Mouse (Mus musculus): ENCODE data around the gene Rbm33. TPM values are rescaled to one million over a fixed set of nuclear protein-coding genes. Genes with fewer than 3 reads are reported as not detected.

Gene Rbm33
- total RNA-seq, 4 experiments from 2014 or later: 36.9 to 40.6 (median 37.5) TPM

GRCm38 (mm10) chr5:28324457-28324856 lies 7.5 kb downstream of the Rbm33 start:
- DNase-seq (ENCODE audit: low spot score): no peak

DNA sequence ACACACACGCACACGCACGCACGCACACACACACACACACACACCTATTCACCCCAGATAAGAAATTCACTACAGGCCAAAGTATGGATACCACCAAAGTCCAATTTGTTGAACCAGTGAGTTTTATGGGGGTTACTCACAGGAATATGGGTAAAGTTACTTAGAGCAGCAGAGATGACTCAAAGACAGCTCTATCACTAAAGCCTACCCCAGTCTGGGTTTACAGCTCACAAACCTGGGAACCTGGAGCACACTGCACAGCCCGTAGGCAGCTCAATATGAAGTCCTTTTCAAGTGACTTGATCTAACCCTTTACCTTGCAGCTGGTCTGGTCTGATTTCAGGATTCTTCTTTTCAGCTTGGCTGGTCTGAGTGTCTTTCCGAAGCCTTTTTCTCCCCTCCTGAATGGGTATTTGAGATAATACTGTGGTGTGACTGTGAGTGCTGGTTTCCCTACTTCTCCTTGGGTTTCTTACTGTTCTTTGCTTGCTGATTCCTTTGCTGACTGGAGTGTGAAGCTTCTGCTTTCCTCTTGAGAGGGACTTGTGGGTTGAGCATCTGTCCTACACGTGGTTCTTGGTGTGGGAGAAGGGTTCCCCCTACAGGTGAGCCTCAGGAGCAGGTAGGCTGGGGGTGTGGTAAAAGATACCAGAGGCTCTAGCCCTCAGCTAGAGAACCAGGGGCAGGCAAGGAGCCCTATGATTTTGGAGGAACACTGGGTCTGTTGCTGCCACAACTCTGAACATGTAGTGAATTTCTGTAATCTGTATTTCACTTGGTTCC lies 12.3 kb downstream of the Rbm33 start:
- DNase-seq (ENCODE audit: low spot score): no peak

DNA sequence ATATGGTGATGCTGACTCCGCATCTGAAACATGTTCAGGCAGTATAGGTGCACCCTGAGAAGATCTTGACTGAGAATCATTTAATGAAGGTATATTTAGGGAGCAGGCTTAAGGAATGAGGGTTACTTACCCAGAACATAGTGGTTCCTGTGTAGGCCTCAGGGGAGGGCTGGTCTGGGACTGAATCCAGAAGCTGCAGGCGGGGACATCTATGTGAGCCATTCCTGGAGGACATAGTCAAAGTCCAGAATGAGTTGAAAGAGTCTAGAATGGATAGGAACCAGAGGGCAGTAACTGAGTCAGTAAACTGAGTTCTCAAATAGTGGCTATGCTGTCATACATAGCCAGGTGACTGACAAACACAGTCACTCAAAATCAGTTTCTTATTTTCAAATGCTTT lies 16.8 kb downstream of the Rbm33 start:
- peak; percentile 53 for DNase-seq (ENCODE audit: low spot score)

DNA sequence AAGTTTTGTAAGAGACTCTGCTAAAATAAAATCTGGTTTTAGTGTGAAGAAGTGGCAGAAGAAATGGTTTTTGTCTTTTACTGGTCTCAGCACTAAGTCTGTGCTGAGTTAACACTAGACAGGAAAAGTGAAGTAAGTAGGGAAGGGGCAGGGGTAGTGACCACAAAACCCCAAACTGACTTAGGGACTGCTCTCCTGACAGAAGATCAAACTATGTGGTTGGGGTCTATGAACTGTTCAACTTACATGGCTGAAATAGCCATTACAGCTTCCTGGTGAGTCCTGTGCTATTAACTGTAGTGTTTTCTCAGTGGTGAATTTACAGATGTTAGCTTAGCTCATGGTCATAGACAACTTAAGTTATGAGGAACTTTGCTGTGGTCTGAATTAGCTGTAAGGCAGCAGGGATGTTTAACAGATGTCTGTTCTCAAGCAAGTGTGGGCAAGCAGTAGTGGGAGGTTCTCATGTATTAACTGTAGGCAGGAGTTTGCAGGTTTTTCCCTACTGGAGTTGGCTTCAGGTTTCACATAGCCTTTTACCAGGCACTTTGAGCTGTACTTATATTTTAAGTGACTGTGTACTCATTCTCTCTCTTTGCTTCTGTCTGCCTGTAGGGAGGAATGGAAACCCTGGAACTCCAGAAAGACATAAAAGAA lies 35.1 kb downstream of the Rbm33 start:
- no peak for DNase-seq (ENCODE audit: low spot score)

DNA sequence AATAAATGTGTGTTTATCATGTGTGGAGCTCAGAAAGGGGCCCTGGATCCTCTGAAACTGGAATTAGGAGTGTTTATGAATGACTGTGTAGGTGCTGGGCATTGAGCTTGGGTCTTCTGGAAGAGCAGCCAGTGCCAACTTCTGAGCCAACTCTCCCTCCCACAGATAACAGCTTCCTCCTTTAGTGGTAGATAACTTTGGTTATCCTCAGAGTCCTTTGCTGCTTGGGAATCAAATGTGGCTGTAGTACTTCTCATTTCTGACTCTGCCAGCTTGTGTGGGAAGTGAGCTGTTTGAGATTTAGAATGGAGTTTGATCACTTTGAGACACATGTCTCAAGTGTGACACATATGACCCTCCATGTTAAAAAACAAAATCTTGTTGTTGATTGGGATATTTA lies 38.7 kb downstream of the Rbm33 start:
- DNase-seq (ENCODE audit: low spot score): no peak

GRCm38 (mm10) chr5:28360745-28361144 lies 43.8 kb downstream of the Rbm33 start:
- DNase-seq (ENCODE audit: low spot score): no peak

- no peak for DNase-seq (ENCODE audit: low spot score)
Measured at GRCm38 (mm10) chr5:28368056-28368455, 51.1 kb downstream of the Rbm33 start.

- DNase-seq (ENCODE audit: low spot score): no peak
Measured at GRCm38 (mm10) chr5:28370836-28371235, 53.9 kb downstream of the Rbm33 start.

DNA sequence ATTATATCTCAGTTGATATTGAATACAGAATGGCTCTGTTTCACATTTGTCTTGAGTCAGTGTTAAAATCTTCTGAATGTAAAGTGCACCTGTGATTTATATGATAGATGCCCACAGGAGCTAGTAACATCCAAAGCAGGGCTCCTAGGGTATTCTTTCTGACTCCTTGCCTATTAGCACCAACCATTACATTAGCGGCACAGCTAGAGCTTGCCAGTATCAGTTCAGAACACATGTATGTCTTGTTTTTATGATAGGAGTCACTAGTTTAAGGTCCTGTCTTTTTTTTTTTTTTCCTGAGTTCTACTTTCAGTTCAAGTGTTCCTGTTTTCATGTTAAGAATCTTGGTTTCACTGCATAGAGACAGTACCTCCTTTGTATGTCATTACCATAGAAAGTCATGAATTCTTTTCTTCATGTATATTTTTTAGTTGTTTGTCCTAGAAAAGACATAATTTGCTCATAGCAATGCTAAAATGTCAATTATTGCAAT lies 55.3 kb downstream of the Rbm33 start:
- no peak for DNase-seq (ENCODE audit: low spot score)

- no peak for DNase-seq (ENCODE audit: low spot score)
Measured at GRCm38 (mm10) chr5:28373498-28374427, 56.8 kb downstream of the Rbm33 start.

DNA sequence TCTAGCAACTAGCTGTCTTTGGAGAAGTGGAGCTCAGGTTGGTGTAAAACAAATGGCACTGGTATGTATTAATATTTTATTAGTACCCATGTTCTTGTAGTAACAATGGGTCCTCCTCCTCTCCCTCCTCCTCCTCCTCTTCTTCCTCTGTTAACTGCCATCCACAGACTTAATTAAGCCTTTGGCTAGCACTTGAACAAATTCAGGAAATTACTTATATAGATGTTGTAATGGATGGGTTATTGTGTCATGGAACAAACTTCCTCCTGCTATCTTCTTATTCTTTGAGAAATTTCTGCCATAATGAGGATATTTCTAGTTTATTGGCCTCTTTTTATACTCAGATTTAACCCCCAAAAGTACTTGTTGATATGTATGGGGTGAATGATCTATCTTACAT lies 60.4 kb downstream of the Rbm33 start:
- no peak for DNase-seq (ENCODE audit: low spot score)

DNA sequence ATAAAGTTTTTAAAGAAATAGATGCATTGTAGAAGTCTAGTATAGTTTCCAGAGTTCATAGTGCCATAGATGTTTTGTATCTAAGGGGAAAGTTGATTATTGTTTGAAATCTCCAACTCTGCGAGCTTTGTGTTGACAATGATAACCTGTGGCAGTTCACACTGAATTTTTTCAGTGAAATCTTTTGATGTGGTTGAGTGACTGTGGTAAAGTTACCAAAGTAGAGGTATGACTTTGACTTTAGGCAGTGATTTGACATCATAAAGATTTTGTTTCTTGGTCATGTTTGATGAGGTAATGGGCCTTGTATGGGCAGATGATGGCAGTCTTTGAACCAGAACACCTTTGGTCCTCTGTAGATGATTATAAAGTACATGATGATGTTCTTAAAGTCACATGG lies 65.4 kb downstream of the Rbm33 start:
- DNase-seq (ENCODE audit: low spot score): no peak

DNA sequence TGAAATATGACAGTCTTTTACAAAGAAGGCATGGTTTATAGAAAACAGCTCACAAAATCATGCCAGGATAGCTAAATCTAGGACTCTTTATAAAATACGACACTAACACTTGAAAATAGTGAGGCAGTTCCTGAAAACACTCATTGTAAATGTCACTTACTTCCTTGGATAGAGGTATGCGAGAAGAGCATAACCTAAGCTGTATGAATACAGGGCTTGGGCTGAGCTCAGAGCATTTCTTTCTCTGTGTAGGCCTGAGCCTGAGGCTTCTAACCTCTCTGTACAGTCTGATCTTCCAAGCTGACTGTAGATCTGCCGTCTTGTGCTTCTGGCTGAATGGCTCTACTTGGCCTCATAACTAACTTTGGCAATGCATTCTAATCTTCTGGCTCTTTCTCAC lies 69.9 kb downstream of the Rbm33 start:
- no peak for DNase-seq (ENCODE audit: low spot score)

GRCm38 (mm10) chr5:28387531-28388179 lies 70.7 kb downstream of the Rbm33 start:
- no peak for DNase-seq (ENCODE audit: low spot score)

- DNase-seq (ENCODE audit: low spot score): peak; percentile 51
Measured at GRCm38 (mm10) chr5:28388184-28388583, 71.3 kb downstream of the Rbm33 start.

GRCm38 (mm10) chr5:28390189-28390588 lies 73.3 kb downstream of the Rbm33 start:
- no peak for DNase-seq (ENCODE audit: low spot score)

DNA sequence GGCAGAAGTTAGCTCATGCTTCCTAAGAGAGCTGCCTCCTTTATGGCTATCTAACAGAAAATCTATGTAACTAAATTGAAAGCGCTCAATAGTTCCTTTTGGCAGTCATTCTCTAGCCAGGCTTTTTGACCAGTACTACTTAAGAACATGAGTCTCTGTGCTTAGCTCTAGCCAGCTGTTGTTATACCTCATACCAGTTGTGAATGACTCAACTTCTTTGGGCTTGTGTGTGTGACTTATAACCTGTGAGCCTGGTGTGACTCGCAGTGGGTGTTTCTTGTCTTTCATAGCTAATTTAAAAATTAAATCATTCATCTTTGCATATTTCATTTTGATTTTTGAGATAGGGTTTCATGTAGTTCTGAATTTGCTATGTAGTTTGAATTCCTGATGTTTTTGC lies 80.4 kb downstream of the Rbm33 start:
- DNase-seq (ENCODE audit: low spot score): no peak

GRCm38 (mm10) chr5:28398736-28399135 lies 81.8 kb downstream of the Rbm33 start:
- no peak for DNase-seq (ENCODE audit: low spot score)

DNA sequence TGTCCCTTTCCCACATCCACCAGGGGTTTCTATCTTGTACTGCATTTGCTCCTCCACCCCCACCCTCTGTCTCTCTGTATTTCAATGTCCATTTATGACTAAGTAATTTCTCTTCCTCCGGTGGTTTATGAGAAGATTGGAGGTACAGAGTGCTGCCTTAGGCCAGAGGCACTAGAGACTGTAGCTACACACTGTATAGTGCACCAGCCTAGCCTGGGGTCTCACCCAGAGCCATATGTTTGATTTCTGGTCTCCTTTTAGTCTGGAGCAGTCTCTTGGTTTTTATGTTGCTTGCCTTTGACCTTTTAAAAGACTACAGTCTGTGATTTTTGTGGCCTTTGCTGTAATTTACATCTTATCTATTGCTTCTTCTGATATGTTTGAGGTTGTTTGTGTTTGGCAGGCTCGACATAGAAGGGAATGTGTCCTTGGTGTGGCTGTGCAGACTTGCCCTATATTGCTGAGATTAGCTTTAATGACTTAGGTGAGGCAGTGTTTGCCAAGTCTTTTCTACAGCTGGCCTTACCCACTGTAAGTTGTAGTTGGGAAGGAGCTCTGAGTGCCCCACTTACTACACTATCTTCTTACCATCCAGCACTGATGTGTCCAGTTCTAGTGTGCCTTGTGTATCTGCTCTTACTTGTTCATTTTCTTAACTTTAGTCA lies 82.7 kb downstream of the Rbm33 start:
- DNase-seq (ENCODE audit: low spot score): no peak

- no peak for DNase-seq (ENCODE audit: low spot score)
Measured at GRCm38 (mm10) chr5:28402756-28403155, 85.8 kb downstream of the Rbm33 start.

DNA sequence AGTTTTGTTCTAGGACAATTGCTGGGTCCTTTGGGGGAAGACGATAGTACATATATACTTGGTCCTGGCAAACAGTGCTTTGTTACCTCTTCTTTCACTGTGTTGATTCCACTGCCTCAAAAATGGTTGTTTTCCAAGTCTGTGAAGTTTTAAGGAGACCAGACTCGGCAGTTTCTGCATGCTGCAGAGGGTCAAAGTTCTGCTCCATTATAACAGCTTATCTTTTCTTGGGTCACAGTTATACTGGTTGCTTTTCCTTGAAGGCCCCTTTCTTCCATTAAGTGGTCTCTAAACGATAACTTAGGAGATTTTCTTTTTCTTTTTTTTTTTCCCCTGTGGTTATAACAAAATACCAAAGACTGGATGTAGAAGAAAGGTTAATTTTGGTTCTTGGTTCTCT lies 89.7 kb downstream of the Rbm33 start:
- no peak for DNase-seq (ENCODE audit: low spot score)

All from heart, adult 8-10 months (tissue).